Mouse (Mus musculus) CH12.LX (cell line): ENCODE measurements at regions not wholly inside any gene's neighbourhood (a gene's known extent, or its start where the extent isn't known, plus 50 kb on each side); places are given as distances from the start of the nearest gene placed in this dataset.

Source experiments
- DNase-seq: peaks from one replicate; pipeline ENCODE4 v3.0.0-alpha.2; 2013; ENCODE audit errors: extremely low read depth
- H3K27ac ChIP-seq: 2 replicates; pipeline ENCODE4 v1.5.1; 2012; ENCODE audit warnings: low read depth, mild to moderate bottlenecking, control low read depth, moderate library complexity; ENCODE audit not compliant: insufficient read depth
- H3K27me3 ChIP-seq: replicated peaks from 2 replicates; pipeline ENCODE3; 2012; ENCODE audit warnings: inconsistent platforms
- H3K36me3 ChIP-seq, 2 experiments: replicated peaks in 1 of 2; 2 replicates each; pipeline versions ENCODE3 to v1.6.1; 2012; ENCODE audit warnings: inconsistent platforms in 1 of 2, low read length in 1 of 2, mild to moderate bottlenecking in 1 of 2, mixed read lengths in 1 of 2, moderate library complexity in 1 of 2; ENCODE audit not compliant: control insufficient read depth in 1 of 2, insufficient read depth in 1 of 2
- H3K4me1 ChIP-seq, 2 experiments: 2 replicates each; pipeline ENCODE4 v1.6.1; 2012; ENCODE audit warnings: inconsistent platforms in 1 of 2, moderate library complexity in 1 of 2; ENCODE audit not compliant: insufficient read depth in 2 of 2, control insufficient read depth in 1 of 2
- H3K4me2 ChIP-seq: 2 replicates; pipeline ENCODE4 v1.6.1; 2012; ENCODE audit warnings: low read depth, mild to moderate bottlenecking, control low read depth; ENCODE audit not compliant: poor library complexity, insufficient read depth, severe bottlenecking
- H3K4me3 ChIP-seq, 3 experiments: fragments of 150-350 bp in 1 of 3; sonication (generic) in 1 of 3; replicated peaks in 1 of 3; 2 replicates each; pipeline versions ENCODE3 to v1.5.1; 2011 to 2012; ENCODE audit warnings: low read depth in 2 of 3, low read length in 2 of 3, mild to moderate bottlenecking in 2 of 3, moderate library complexity in 2 of 3, control low read depth in 1 of 3, improper control_type of control experiment in 1 of 3, inconsistent platforms in 1 of 3, mixed read lengths in 1 of 3; ENCODE audit not compliant: poor library complexity in 1 of 3
- H3K79me2 ChIP-seq: replicated peaks from 2 replicates; pipeline ENCODE4 v1.6.1; 2012; ENCODE audit warnings: mild to moderate bottlenecking, moderate library complexity; ENCODE audit not compliant: control insufficient read depth, poor library complexity, insufficient read depth, severe bottlenecking; ENCODE audit errors: extremely low read depth
- H3K9ac ChIP-seq: 2 replicates; pipeline ENCODE4 v1.6.1; 2012; ENCODE audit warnings: low read depth, mild to moderate bottlenecking, control low read depth, moderate library complexity; ENCODE audit not compliant: insufficient read depth
- H3K9me3 ChIP-seq: replicated peaks from 2 replicates; pipeline ENCODE3; 2012; ENCODE audit warnings: low read length, inconsistent platforms, mixed read lengths
- CHD1 ChIP-seq: IDR thresholded peaks from 2 replicates; pipeline ENCODE4 v1.6.1; 2012; ENCODE audit warnings: low read depth, low read length, improper control_type of control experiment, inconsistent platforms
- CHD2 ChIP-seq: IDR thresholded peaks from 2 replicates; pipeline ENCODE4 v1.6.1; 2011; ENCODE audit warnings: low read length, improper control_type of control experiment
- CTCF ChIP-seq, 2 experiments: IDR thresholded peaks in 1 of 2; conservative IDR thresholded peaks in 1 of 2; 2 replicates each; pipeline ENCODE4 v1.5.1; 2011 to 2012; ENCODE audit warnings: low read depth in 2 of 2, low read length in 2 of 2, improper control_type of control experiment in 1 of 2, inconsistent platforms in 1 of 2, mild to moderate bottlenecking in 1 of 2, moderate library complexity in 1 of 2
- E2F4 ChIP-seq: IDR thresholded peaks from 2 replicates; pipeline ENCODE4 v1.6.1; 2011; ENCODE audit warnings: low read depth, low read length, improper control_type of control experiment; ENCODE audit not compliant: insufficient replicate concordance
- EP300 ChIP-seq: IDR thresholded peaks from 2 replicates; pipeline ENCODE4 v1.6.1; 2011; ENCODE audit warnings: low read length, improper control_type of control experiment
- GABPA ChIP-seq: IDR thresholded peaks from 2 replicates; pipeline ENCODE4 v1.6.1; 2012; ENCODE audit warnings: low read depth, low read length, improper control_type of control experiment, inconsistent platforms; ENCODE audit not compliant: insufficient replicate concordance
- HCFC1 ChIP-seq: IDR thresholded peaks from 2 replicates; pipeline ENCODE4 v1.6.1; 2012; ENCODE audit warnings: low read depth, mild to moderate bottlenecking, inconsistent platforms, low read length, improper control_type of control experiment
- IRF4 ChIP-seq: IDR thresholded peaks from 2 replicates; pipeline ENCODE4 v1.6.1; 2014; ENCODE audit warnings: low read depth, mild to moderate bottlenecking, inconsistent platforms, low read length, improper control_type of control experiment
- JUN ChIP-seq: IDR thresholded peaks from 2 replicates; pipeline ENCODE4 v1.6.1; 2011; ENCODE audit warnings: low read depth, mild to moderate bottlenecking, low read length, improper control_type of control experiment, moderate library complexity; ENCODE audit not compliant: insufficient read depth
- JUND ChIP-seq: conservative IDR thresholded peaks from 2 replicates; pipeline ENCODE4 v1.6.1; 2011; ENCODE audit warnings: low read depth, low read length, improper control_type of control experiment
- MAX ChIP-seq: IDR thresholded peaks from 2 replicates; pipeline ENCODE4 v1.6.1; 2011; ENCODE audit warnings: low read length, improper control_type of control experiment
- MAZ ChIP-seq: IDR thresholded peaks from 2 replicates; pipeline ENCODE4 v1.6.1; 2012; ENCODE audit warnings: low read depth, mild to moderate bottlenecking, inconsistent platforms, low read length, improper control_type of control experiment, moderate library complexity
- MEF2A ChIP-seq: IDR thresholded peaks from 2 replicates; pipeline ENCODE4 v1.6.1; 2014; ENCODE audit warnings: low read depth, mild to moderate bottlenecking, inconsistent platforms, low read length, improper control_type of control experiment, borderline replicate concordance
- MXI1 ChIP-seq: IDR thresholded peaks from 2 replicates; pipeline ENCODE4 v1.6.1; 2011; ENCODE audit warnings: mild to moderate bottlenecking, low read depth, low read length, improper control_type of control experiment
- MYC ChIP-seq: IDR thresholded peaks from 2 replicates; pipeline ENCODE4 v1.6.1; 2011; ENCODE audit warnings: low read depth, mild to moderate bottlenecking, improper control_type of control experiment, low read length
- PAX5 ChIP-seq: IDR thresholded peaks from 2 replicates; pipeline ENCODE4 v1.6.1; 2012; ENCODE audit warnings: low read length, inconsistent platforms, mixed read lengths
- POLR2AphosphoS2 ChIP-seq: IDR thresholded peaks from 2 replicates; pipeline ENCODE4 v1.6.1; 2011; ENCODE audit warnings: low read depth, low read length, improper control_type of control experiment
- RCOR1 ChIP-seq: conservative IDR thresholded peaks from 2 replicates; pipeline ENCODE4 v1.6.1; 2012; ENCODE audit warnings: low read depth, mild to moderate bottlenecking, inconsistent platforms, low read length, improper control_type of control experiment
- SMC3 ChIP-seq: IDR thresholded peaks from 2 replicates; pipeline ENCODE4 v1.6.1; 2011; ENCODE audit warnings: low read depth, low read length, improper control_type of control experiment
- TBP ChIP-seq: conservative IDR thresholded peaks from 2 replicates; pipeline ENCODE4 v1.6.1; 2011; ENCODE audit warnings: low read depth, low read length, improper control_type of control experiment
- UBTF ChIP-seq: IDR thresholded peaks from 2 replicates; pipeline ENCODE4 v1.6.1; 2012; ENCODE audit warnings: low read depth, mild to moderate bottlenecking, inconsistent platforms, low read length, improper control_type of control experiment, moderate library complexity
- USF1 ChIP-seq: IDR thresholded peaks from 2 replicates; pipeline ENCODE4 v1.6.1; 2014; ENCODE audit warnings: low read depth, mild to moderate bottlenecking, inconsistent platforms, low read length, improper control_type of control experiment
- USF2 ChIP-seq: conservative IDR thresholded peaks from 2 replicates; pipeline ENCODE4 v1.6.1; 2011; ENCODE audit warnings: low read depth, low read length, improper control_type of control experiment
- ZC3H11A ChIP-seq: IDR thresholded peaks from 2 replicates; pipeline ENCODE4 v1.6.1; 2012; ENCODE audit warnings: low read depth, mild to moderate bottlenecking, inconsistent platforms, low read length, improper control_type of control experiment
- ZKSCAN1 ChIP-seq: IDR thresholded peaks from 2 replicates; pipeline ENCODE4 v1.6.1; 2012; ENCODE audit warnings: low read depth, inconsistent platforms, low read length, improper control_type of control experiment, borderline replicate concordance
- ZMIZ1 ChIP-seq: IDR thresholded peaks from 2 replicates; pipeline ENCODE4 v1.6.1; 2012; ENCODE audit warnings: low read depth, mild to moderate bottlenecking, inconsistent platforms, low read length, improper control_type of control experiment
- ZNF384 ChIP-seq: IDR thresholded peaks from 2 replicates; pipeline ENCODE4 v1.6.1; 2012; ENCODE audit warnings: low read depth, low read length, improper control_type of control experiment, inconsistent platforms
- dilution Hi-C: fragments of 300-500 bp; cut with MboI; formaldehyde crosslinking; loops from 2 replicates; pipeline ENCODE4 v1.14.3; 2020; ENCODE audit warnings: low sequenced_read_pairs; ENCODE audit not compliant: extremely low pct_unique_long_range_greater_than_20kb, extremely low pct_ligation_motif_present
- in situ Hi-C: fragments of 300-500 bp; cut with MboI; formaldehyde crosslinking; loops from 3 replicates; pipeline ENCODE4 v1.14.3; 2019; ENCODE audit warnings: low sequenced_read_pairs, low pct_ligation_motif_present, low pct_unique_long_range_greater_than_20kb, mixed read lengths

DNA sequence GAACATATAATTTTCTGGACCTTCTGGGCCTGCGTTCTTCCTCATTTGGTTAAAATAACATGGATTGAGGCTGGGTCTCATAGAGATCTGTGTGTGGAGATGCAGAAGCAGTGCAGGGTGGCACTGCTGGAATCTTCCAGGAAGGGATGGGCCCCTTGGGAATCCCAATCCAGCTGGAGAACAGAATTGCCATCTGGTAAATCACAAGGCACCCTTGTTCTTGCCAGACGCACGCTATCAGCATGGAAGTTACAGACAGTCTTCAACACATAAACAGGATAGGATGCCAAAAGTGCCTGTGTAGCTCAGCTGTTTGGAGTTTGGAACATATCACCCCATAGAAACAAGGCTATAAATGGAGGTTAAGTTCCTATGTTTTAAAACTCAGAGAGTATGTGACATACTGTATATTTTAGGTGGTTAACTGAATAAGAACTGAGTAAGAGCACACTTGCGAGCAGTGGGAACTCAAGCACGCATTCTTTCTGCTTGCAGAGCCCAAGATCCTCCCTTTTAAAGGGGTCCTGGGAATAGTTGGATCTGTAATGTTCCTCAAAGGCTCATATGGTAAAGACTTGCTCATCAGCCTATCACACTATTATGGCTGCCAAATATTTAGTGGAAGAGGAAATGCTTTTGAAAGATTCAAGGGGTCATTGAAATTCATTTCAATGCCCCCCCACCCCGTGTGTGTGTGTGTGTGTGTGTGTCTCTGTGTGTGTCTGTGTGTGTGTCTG is 584.1 kb upstream of the Brinp1 start:
- dilution Hi-C loops: no loop called here
- in situ Hi-C loops: no loop called here
- H3K4me3 ChIP-seq: no peak overlapping the region

DNA sequence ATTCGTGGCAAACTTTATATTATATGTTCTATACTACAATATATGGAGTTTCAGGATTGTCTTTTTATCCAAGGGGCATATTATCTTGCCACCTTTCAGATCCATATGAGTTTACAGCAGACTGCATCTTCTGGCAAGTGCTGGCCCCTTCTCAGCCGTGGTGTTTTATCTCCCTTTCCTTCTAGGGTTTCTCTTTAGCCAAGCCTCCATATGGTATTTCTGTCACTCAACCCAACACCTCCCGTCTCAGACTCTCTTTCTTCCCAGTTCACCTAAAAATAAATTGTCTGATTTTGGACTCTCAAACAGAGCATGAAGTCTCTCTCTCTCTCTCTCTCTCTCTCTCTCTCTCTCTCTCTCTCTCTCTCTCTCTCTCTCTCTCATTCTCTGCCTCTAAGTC is 578.9 kb upstream of the Brinp1 start:
- H3K79me2 ChIP-seq: no peaks in the 10 kb centered on the region
- H3K4me3 ChIP-seq: no peak overlapping the region
- dilution Hi-C loops (no loop called here), in situ Hi-C loops (no loop called here)
- H3K9me3 ChIP-seq: peaks cover 32% of the 10 kb centered on the region
- DNase-seq: no peak
- H3K36me3 ChIP-seq: no peaks in the 10 kb centered on the region
- H3K9ac ChIP-seq: no peak overlapping the region
- no peaks in the 10 kb centered on the region for H3K4me1 ChIP-seq
- TF ChIP-seq MYC: no peak
- TF ChIP-seq MEF2A: no peak
- no peak for TF ChIP-seq SMC3
- no peak for TF ChIP-seq CHD2
- no peak for TF ChIP-seq JUND
- TF ChIP-seq GABPA: no peak
- TF ChIP-seq TBP: no peak
- TF ChIP-seq RCOR1: no peak
- no peak for TF ChIP-seq MAX
- no peak for TF ChIP-seq MAZ
- no peak for TF ChIP-seq USF2
- no peak for TF ChIP-seq HCFC1
- no peak for TF ChIP-seq PAX5
- no peak for TF ChIP-seq USF1
- TF ChIP-seq JUN: no peak
- TF ChIP-seq IRF4: no peak
- TF ChIP-seq POLR2AphosphoS2: no peak
- TF ChIP-seq ZKSCAN1: no peak
- H3K27me3 ChIP-seq: no peaks in the 10 kb centered on the region
- H3K4me2 ChIP-seq: no peak overlapping the region
- H3K27ac ChIP-seq: no peak overlapping the region

More for the DNA sequence above, 584.1 kb upstream of the Brinp1 start:
- no peak for DNase-seq
- no peak for TF ChIP-seq MXI1
- TF ChIP-seq MYC: no peak
- no peak for TF ChIP-seq RCOR1
- no peak for TF ChIP-seq ZMIZ1
- TF ChIP-seq ZC3H11A: no peak
- TF ChIP-seq CHD2: no peak
- no peak for TF ChIP-seq CTCF (conservative IDR thresholded peaks at IDR 0.05 in 1 of 2, IDR thresholded peaks at IDR 0.05 in 1 of 2; ENCODE audit: low read depth in 2 of 2, low read length in 2 of 2)
- TF ChIP-seq IRF4: no peak
- no peak for TF ChIP-seq JUN
- no peak for TF ChIP-seq E2F4
- no peak for TF ChIP-seq ZNF384
- TF ChIP-seq CHD1: no peak
- TF ChIP-seq EP300: no peak
- TF ChIP-seq UBTF: no peak
- no peak for TF ChIP-seq POLR2AphosphoS2
- TF ChIP-seq USF1: no peak
- peaks cover 39% of the 10 kb centered on the region for H3K9me3 ChIP-seq
- no peak overlapping the region for H3K27ac ChIP-seq
- H3K36me3 ChIP-seq: no peaks in the 10 kb centered on the region
- no peak overlapping the region for H3K4me2 ChIP-seq
- no peak overlapping the region for H3K9ac ChIP-seq
- no peaks in the 10 kb centered on the region for H3K27me3 ChIP-seq
- H3K4me1 ChIP-seq: no peaks in the 10 kb centered on the region
- no peaks in the 10 kb centered on the region for H3K79me2 ChIP-seq
